Mouse (Mus musculus) MEL (cell line): ENCODE measurements around the gene Kcnh1. TPM values are rescaled to one million over a fixed set of nuclear protein-coding genes. Genes with fewer than 3 reads are reported as not detected.

Source experiments
- DNase-seq: peaks from one replicate; pipeline ENCODE4 v3.0.0; 2011; ENCODE audit warnings: low read depth, low spot score
- H3K27ac ChIP-seq: 2 replicates; pipeline ENCODE4 v1.5.1; 2012; ENCODE audit warnings: low read depth, mild to moderate bottlenecking, control low read depth, low read length, moderate library complexity; ENCODE audit not compliant: control insufficient read depth
- H3K27me3 ChIP-seq, 2 experiments: fragments of 150-350 bp in 1 of 2; sonication (generic) in 1 of 2; 2 replicates each; pipeline ENCODE4 v1.6.1; 2012; ENCODE audit warnings: low read length in 2 of 2, mild to moderate bottlenecking in 2 of 2, improper control_type of control experiment in 1 of 2, moderate library complexity in 1 of 2; ENCODE audit not compliant: insufficient read depth in 2 of 2, control insufficient read depth in 1 of 2
- H3K36me3 ChIP-seq, 2 experiments: 2 replicates each; pipeline ENCODE4 v1.6.1; 2012 to 2014; ENCODE audit warnings: low read length in 2 of 2, improper control_type of control experiment in 1 of 2, inconsistent platforms in 1 of 2, mild to moderate bottlenecking in 1 of 2; ENCODE audit not compliant: insufficient read depth in 2 of 2, control insufficient read depth in 1 of 2
- H3K4me1 ChIP-seq, 2 experiments: fragments of 150-350 bp in 1 of 2; sonication (generic) in 1 of 2; 2 replicates each; pipeline ENCODE4 v1.6.1; 2012; ENCODE audit warnings: low read length in 2 of 2, improper control_type of control experiment in 1 of 2, mild to moderate bottlenecking in 1 of 2; ENCODE audit not compliant: insufficient read depth in 2 of 2, control insufficient read depth in 1 of 2
- H3K4me3 ChIP-seq, 2 experiments: fragments of 150-350 bp in 1 of 2; sonication (generic) in 1 of 2; 2 replicates each; pipeline ENCODE4 v1.5.1; 2012; ENCODE audit warnings: low read depth in 2 of 2, low read length in 2 of 2, mild to moderate bottlenecking in 2 of 2, moderate library complexity in 2 of 2, control low read depth in 1 of 2, improper control_type of control experiment in 1 of 2; ENCODE audit not compliant: control insufficient read depth in 1 of 2, insufficient read depth in 1 of 2
- H3K79me2 ChIP-seq: 2 replicates; pipeline ENCODE4 v1.6.1; 2012; ENCODE audit warnings: mild to moderate bottlenecking, low read length, moderate library complexity; ENCODE audit not compliant: control insufficient read depth, poor library complexity, insufficient read depth
- H3K9ac ChIP-seq: 2 replicates; pipeline ENCODE4 v1.6.1; 2012; ENCODE audit warnings: low read depth, mild to moderate bottlenecking, control low read depth, low read length, moderate library complexity; ENCODE audit not compliant: control insufficient read depth, poor library complexity, severe bottlenecking
- H3K9me3 ChIP-seq: fragments of 150-350 bp; sonication (generic); replicated peaks from 2 replicates; pipeline ENCODE4 v1.6.1; 2012; ENCODE audit warnings: mild to moderate bottlenecking, low read length, improper control_type of control experiment, moderate library complexity; ENCODE audit not compliant: insufficient read depth
- BHLHE40 ChIP-seq: IDR thresholded peaks from 2 replicates; pipeline ENCODE4 v1.6.1; 2012; ENCODE audit warnings: low read depth, mild to moderate bottlenecking, inconsistent platforms, low read length, improper control_type of control experiment, borderline replicate concordance
- CHD2 ChIP-seq: IDR thresholded peaks from 2 replicates; pipeline ENCODE4 v1.6.1; 2011; ENCODE audit warnings: low read length, improper control_type of control experiment
- CTCF ChIP-seq, 3 experiments: IDR thresholded peaks in 2 of 3; conservative IDR thresholded peaks in 1 of 3; 2 replicates each; pipeline ENCODE4 v1.5.1; 2011 to 2012; ENCODE audit warnings: low read length in 3 of 3, low read depth in 2 of 3, mild to moderate bottlenecking in 2 of 3, improper control_type of control experiment in 1 of 3, inconsistent platforms in 1 of 3, mixed read lengths in 1 of 3, moderate library complexity in 1 of 3; ENCODE audit not compliant: control insufficient read depth in 1 of 3, insufficient read depth in 1 of 3, poor library complexity in 1 of 3, severe bottlenecking in 1 of 3
- EP300 ChIP-seq, 2 experiments: IDR thresholded peaks; 2 replicates each; pipeline ENCODE4 v1.6.1; 2011; ENCODE audit warnings: improper control_type of control experiment in 2 of 2, low read length in 2 of 2, low read depth in 1 of 2, mild to moderate bottlenecking in 1 of 2
- ETS1 ChIP-seq: IDR thresholded peaks from 2 replicates; pipeline ENCODE4 v1.6.1; 2012; ENCODE audit warnings: low read depth, mild to moderate bottlenecking, inconsistent platforms, low read length, improper control_type of control experiment, moderate library complexity
- GABPA ChIP-seq: IDR thresholded peaks from 2 replicates; pipeline ENCODE4 v1.6.1; 2012; ENCODE audit warnings: low read depth, mild to moderate bottlenecking, inconsistent platforms, low read length, improper control_type of control experiment, moderate library complexity
- GATA1 ChIP-seq: IDR thresholded peaks from 2 replicates; pipeline ENCODE4 v1.6.1; 2011; ENCODE audit warnings: low read depth, low read length, improper control_type of control experiment
- HCFC1 ChIP-seq: IDR thresholded peaks from 2 replicates; pipeline ENCODE4 v1.6.1; 2012; ENCODE audit warnings: low read depth, mild to moderate bottlenecking, inconsistent platforms, low read length, improper control_type of control experiment, moderate library complexity
- MAFK ChIP-seq: IDR thresholded peaks from 2 replicates; pipeline ENCODE4 v1.6.1; 2011; ENCODE audit warnings: low read depth, mild to moderate bottlenecking, low read length, improper control_type of control experiment, borderline replicate concordance
- MYC ChIP-seq: IDR thresholded peaks from 2 replicates; pipeline ENCODE4 v1.6.1; 2011; ENCODE audit warnings: low read depth, mild to moderate bottlenecking, low read length, improper control_type of control experiment, moderate library complexity
- NELFE ChIP-seq: IDR thresholded peaks from 2 replicates; pipeline ENCODE4 v1.6.1; 2011; ENCODE audit warnings: low read depth, low read length, improper control_type of control experiment
- POLR2AphosphoS2 ChIP-seq: IDR thresholded peaks from 2 replicates; pipeline ENCODE4 v1.6.1; 2011; ENCODE audit warnings: low read length, improper control_type of control experiment
- RCOR1 ChIP-seq: IDR thresholded peaks from 2 replicates; pipeline ENCODE4 v1.6.1; 2012; ENCODE audit warnings: low read depth, mild to moderate bottlenecking, inconsistent platforms, low read length, improper control_type of control experiment
- SIN3A ChIP-seq: IDR thresholded peaks from 2 replicates; pipeline ENCODE4 v1.6.1; 2012; ENCODE audit warnings: low read length, improper control_type of control experiment, inconsistent platforms
- TBP ChIP-seq: IDR thresholded peaks from 2 replicates; pipeline ENCODE4 v1.8.0; 2011; ENCODE audit warnings: low read depth, low read length, improper control_type of control experiment
- TCF12 ChIP-seq: IDR thresholded peaks from 2 replicates; pipeline ENCODE4 v1.6.1; 2014; ENCODE audit warnings: low read depth, mild to moderate bottlenecking, inconsistent platforms, low read length, improper control_type of control experiment, moderate library complexity
- UBTF ChIP-seq: IDR thresholded peaks from 2 replicates; pipeline ENCODE4 v1.6.1; 2012; ENCODE audit warnings: low read depth, mild to moderate bottlenecking, inconsistent platforms, low read length, improper control_type of control experiment, moderate library complexity, borderline replicate concordance; ENCODE audit not compliant: insufficient read depth
- ZKSCAN1 ChIP-seq: IDR thresholded peaks from 2 replicates; pipeline ENCODE4 v1.6.1; 2012; ENCODE audit warnings: low read depth, mild to moderate bottlenecking, inconsistent platforms, low read length, improper control_type of control experiment, moderate library complexity
- ZNF384 ChIP-seq: IDR thresholded peaks from 2 replicates; pipeline ENCODE4 v1.6.1; 2012; ENCODE audit warnings: low read depth, mild to moderate bottlenecking, inconsistent platforms, low read length, improper control_type of control experiment
- polyA plus RNA-seq, 2 experiments: library from polyadenylated mRNA; stranded (reverse) in 1 of 2; unstranded in 1 of 2; fragments of >175 nt in 1 of 2; fragments of >200 nt in 1 of 2; gene quantifications; 2 replicates each; pipeline versions ENCODE4 v1.2.1 to v1.2.4; 2012; ENCODE audit warnings: low replicate concordance in 2 of 2, low read depth in 1 of 2; ENCODE audit not compliant: insufficient read length in 2 of 2, insufficient read depth in 1 of 2, missing spikeins in 1 of 2
- total RNA-seq: library from RNA; depleted of rRNA; stranded (reverse); fragments of 300-350 nt; gene quantifications from 2 replicates; pipeline ENCODE4 v1.2.3, GENCODE M21; 2012

The Kcnh1 gene
- total and polyA plus RNA-seq, 3 experiments = not detected

GRCm38 (mm10) chr1:192265704-192266103, 75.1 kb downstream of the Kcnh1 start:
- TF ChIP-seq MAFK = no peak
- peak; percentile 37; the same call in 1 of the 2 replicates for TF ChIP-seq ETS1
- peak; percentile 7; the same call in 1 of the 2 replicates for TF ChIP-seq TCF12
- no peak for TF ChIP-seq GABPA
- 0 out of 2 replicates have a peak, but pooled peaks have one; percentile 29 for TF ChIP-seq MYC
- no peak for TF ChIP-seq CTCF (IDR thresholded peaks at IDR 0.05 in 2 of 3, conservative IDR thresholded peaks at IDR 0.05 in 1 of 3; ENCODE audit: control insufficient read depth in 1 of 3, insufficient read depth in 1 of 3, low read depth in 2 of 3, low read length in 3 of 3, poor library complexity in 1 of 3, severe bottlenecking in 1 of 3)
- TF ChIP-seq POLR2AphosphoS2 = no peak
- TF ChIP-seq BHLHE40 = no peak
- TF ChIP-seq RCOR1 = peak; percentile 31; the same call in 1 of the 2 replicates
- no peak for TF ChIP-seq CHD2
- peak; percentile 26 to 43; a peak in 2 of 4 replicates for TF ChIP-seq EP300 (IDR thresholded peaks at IDR 0.05; ENCODE audit: low read depth in 1 of 2, low read length in 2 of 2)
- TF ChIP-seq SIN3A = 0 out of 2 replicates have a peak, but pooled peaks have one; percentile 27
- TF ChIP-seq HCFC1 = 0 out of 2 replicates have a peak, but pooled peaks have one; percentile 17
- TF ChIP-seq ZNF384 = peak; percentile 99
- peak; percentile 36; the same call in 1 of the 2 replicates for TF ChIP-seq ZKSCAN1
- TF ChIP-seq UBTF = no peak
- peak; percentile 77 for TF ChIP-seq GATA1
- no peak for TF ChIP-seq NELFE
- Histone ChIP-seq H3K4me3 (no peak overlapping the region), H3K27me3 (no peaks in the 10 kb centered on the region; a peak in 1 of 4 replicates), H3K27ac (no peak overlapping the region), H3K9me3 (no peaks in the 10 kb centered on the region), H3K4me1 (peaks cover 0 to 22% of the 10 kb centered on the region in 2 experiments; a peak in 2 of 4 replicates), H3K9ac (no peak overlapping the region), H3K79me2 (no peaks in the 10 kb centered on the region), H3K36me3 (no peaks in the 10 kb centered on the region; a peak in 1 of 4 replicates)
- peak; percentile 70 for DNase-seq

- H3K4me1 ChIP-seq = peaks cover 0 to 22% of the 10 kb centered on the region in 2 experiments; a peak in 2 of 4 replicates
- H3K27ac ChIP-seq = no peak overlapping the region
- peak; percentile 40 for DNase-seq
- no peak overlapping the region for H3K4me3 ChIP-seq
- TF ChIP-seq TBP = no peak
- 0 out of 2 replicates have a peak, but pooled peaks have one; percentile 7 for TF ChIP-seq ZNF384
- no peaks in the 10 kb centered on the region; a peak in 1 of 4 replicates for H3K27me3 ChIP-seq
- no peaks in the 10 kb centered on the region for H3K9me3 ChIP-seq
- no peaks in the 10 kb centered on the region for H3K79me2 ChIP-seq
- no peak overlapping the region for H3K9ac ChIP-seq
- H3K36me3 ChIP-seq = no peaks in the 10 kb centered on the region; a peak in 1 of 4 replicates
Measured at GRCm38 (mm10) chr1:192266956-192267355, 76.4 kb downstream of the Kcnh1 start.
